Mouse (Mus musculus) Patski (cell line): ENCODE data around the gene Exoc5. TPM values are rescaled to one million over a fixed set of nuclear protein-coding genes. Genes with fewer than 3 reads are reported as not detected.
"Not testable (repeated sequence)": the region's sequence is repeated elsewhere in the genome, so short reads cannot be mapped to it uniquely, and the experiment has no call there.

Source experiments
- ATAC-seq: fragments of 100-300 bp; one replicate; pipeline ENCODE4 v1.8.0; 2021
- CTCF ChIA-PET: fragments of 350-600 bp; sonication (Branson Sonifier 250); formaldehyde crosslinking; loops from one replicate; lab custom pipeline; 2022; ENCODE audit warnings: inconsistent platforms; lab: Charles Lee
- POLR2A ChIA-PET: fragments of 350-600 bp; sonication (Branson Sonifier 250); formaldehyde crosslinking; loops from one replicate; lab custom pipeline; 2022; ENCODE audit warnings: antibody characterized with exemption, inconsistent platforms; lab: Charles Lee
- DNase-seq: peaks from one replicate; pipeline ENCODE4 v3.0.0-alpha.2; 2011; ENCODE audit warnings: low read depth, low spot score
- H3K27me3 ChIP-seq: fragments of 371-371 bp; one replicate; pipeline ENCODE4 v1.5.1; 2021
- CTCF ChIP-seq: fragments of 100-300 bp; IDR thresholded peaks from one replicate; pipeline ENCODE4 v1.5.1; 2021
- in situ Hi-C: fragments of 300-500 bp; cut with MboI; formaldehyde crosslinking; loops from 3 replicates; pipeline ENCODE4 v1.11.1; 2018; ENCODE audit warnings: low pct_unique_long_range_greater_than_20kb, mixed read lengths
- polyA plus RNA-seq: library from polyadenylated mRNA; unstranded; gene quantifications from one replicate; pipeline ENCODE4 v1.2.3, GENCODE M21; 2021

Exoc5 gene
- 38.4 TPM for polyA plus RNA-seq

- no peak for TF ChIP-seq CTCF
- H3K27me3 ChIP-seq: no peaks in the 10 kb centered on the region
- DNase-seq (peak; percentile 80), ATAC-seq (peak; percentile 93)
- in situ Hi-C loops: no loop called here
- POLR2A ChIA-PET: interaction anchor here (0.7 to 1.0 kb wide), 3 partner anchors 12 to 20 kb away, joined by 3 read pairs; no protein-coding TSS in a partner anchor
- CTCF ChIA-PET: no interaction called here
These were observed at the start of gene Exoc5 for GRCm38 (mm10) chr14:49066274-49066823. Gene Exoc5, minus strand, starts transcription at chr14:49066653.

DNA sequence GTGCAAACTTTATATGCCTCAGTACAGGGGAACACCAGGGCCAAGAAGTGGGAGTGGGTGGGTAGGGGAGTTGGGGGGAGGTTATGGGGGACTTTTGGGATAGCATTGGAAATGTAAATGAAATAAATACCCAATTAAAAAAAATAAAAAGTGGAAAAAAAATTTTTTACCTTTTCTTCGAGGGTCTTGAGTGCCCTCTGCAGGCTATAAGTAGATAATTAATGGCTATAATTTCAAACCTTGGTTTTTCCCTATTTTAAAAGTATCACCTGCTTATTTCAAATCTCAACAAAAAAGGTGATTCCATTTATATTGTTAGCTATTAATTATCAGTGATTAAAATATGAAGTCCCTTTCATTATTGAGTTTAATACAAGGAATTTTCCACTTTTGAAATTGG lies 25.3 kb upstream of the Exoc5 start:
- in situ Hi-C loops: not testable (repeated sequence)

DNA sequence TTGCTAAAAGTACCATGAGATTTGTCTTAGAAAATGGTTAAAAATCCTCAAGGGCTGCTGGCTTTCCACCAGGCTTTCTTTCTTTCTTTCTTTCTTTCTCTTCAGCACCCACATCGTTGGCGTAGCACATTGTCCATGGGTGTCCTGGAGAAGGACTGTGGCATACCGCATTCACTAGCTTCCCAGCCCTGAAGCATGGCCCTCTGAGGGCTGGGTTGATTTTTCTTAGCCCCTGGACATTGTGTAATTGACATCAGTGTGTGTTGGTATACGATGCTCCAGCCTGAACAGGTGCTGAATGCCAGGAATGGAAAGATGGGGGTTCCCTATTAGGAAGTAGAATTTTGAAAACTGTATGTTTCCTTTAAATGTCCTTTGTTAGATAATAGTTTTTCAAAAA lies 24.8 kb upstream of the Exoc5 start:
- in situ Hi-C loops: no loop called here

More for the DNA sequence above, 25.3 kb upstream of the Exoc5 start:
- peak; percentile 39 for TF ChIP-seq CTCF
- POLR2A ChIA-PET, H3K27me3 ChIP-seq, ATAC-seq, DNase-seq: not testable (repeated sequence)
- CTCF ChIA-PET: interaction anchor here (0.9 to 1.4 kb wide), 3 partner anchors 9 to 125 kb away, joined by 3 to 4 read pairs (median 4); no protein-coding TSS in a partner anchor

DNA sequence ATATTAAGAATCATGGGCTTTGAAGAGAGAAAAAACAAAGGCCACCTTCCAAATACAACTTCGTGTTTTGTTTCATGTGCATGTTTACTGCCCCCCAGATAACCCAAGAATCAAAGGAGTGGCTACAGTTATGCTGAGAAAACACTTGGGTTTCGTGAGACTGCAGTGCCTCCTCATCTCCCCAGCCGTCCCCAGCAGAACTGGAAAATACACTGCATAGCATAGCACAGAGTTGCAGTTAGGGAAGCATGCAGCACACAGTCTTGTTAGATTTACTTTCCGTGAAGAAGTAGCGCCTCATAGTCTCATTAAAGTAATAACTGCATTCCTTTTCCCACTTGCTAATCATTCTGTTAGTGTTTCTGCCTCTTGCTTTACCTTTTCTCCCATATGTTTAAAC lies 23.6 kb upstream of the Exoc5 start:
- no peaks in the 10 kb centered on the region for H3K27me3 ChIP-seq
- ChIA-PET CTCF (no interaction called here), POLR2A (no interaction called here)
- in situ Hi-C loops: no loop called here
- ATAC-seq: no peak
- no peak for TF ChIP-seq CTCF
- DNase-seq: no peak

More for the DNA sequence above, 24.8 kb upstream of the Exoc5 start:
- no peak for ATAC-seq
- no peak for TF ChIP-seq CTCF
- ChIA-PET POLR2A (no interaction called here), CTCF (interaction anchor here (0.9 to 1.4 kb wide), 3 partner anchors 9 to 124 kb away, joined by 3 to 4 read pairs (median 4); no protein-coding TSS in a partner anchor)
- H3K27me3 ChIP-seq: no peaks in the 10 kb centered on the region
- DNase-seq: no peak

DNA sequence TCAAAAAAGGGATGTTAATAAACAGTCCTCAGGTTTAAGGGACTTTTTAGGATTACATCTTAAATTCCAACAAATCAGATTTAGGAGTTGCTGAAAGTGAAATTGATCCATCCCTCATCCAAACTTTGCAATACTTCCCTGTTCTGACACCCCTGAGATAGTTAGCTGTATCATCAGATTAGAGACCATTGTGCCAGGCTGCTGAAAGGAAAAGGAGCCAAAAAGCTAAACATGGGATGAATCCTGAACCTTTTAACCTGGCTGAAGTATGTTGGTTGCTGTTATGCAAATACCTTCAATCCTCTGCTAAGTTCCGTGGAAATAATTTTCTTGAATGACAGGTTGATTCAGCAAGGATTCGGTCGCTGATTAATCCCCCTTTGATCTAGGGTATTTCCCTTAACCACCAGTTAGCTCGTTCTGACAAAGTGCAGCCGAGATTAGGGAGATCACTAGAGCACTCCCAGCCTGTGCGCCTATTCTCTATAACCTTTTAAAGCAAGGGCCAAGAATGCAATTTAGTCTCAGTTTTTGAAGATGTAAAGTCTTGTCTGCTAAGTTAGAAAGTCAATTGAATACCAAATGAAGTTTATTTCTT lies 23.1 kb upstream of the Exoc5 start:
- CTCF ChIA-PET: no interaction called here

DNA sequence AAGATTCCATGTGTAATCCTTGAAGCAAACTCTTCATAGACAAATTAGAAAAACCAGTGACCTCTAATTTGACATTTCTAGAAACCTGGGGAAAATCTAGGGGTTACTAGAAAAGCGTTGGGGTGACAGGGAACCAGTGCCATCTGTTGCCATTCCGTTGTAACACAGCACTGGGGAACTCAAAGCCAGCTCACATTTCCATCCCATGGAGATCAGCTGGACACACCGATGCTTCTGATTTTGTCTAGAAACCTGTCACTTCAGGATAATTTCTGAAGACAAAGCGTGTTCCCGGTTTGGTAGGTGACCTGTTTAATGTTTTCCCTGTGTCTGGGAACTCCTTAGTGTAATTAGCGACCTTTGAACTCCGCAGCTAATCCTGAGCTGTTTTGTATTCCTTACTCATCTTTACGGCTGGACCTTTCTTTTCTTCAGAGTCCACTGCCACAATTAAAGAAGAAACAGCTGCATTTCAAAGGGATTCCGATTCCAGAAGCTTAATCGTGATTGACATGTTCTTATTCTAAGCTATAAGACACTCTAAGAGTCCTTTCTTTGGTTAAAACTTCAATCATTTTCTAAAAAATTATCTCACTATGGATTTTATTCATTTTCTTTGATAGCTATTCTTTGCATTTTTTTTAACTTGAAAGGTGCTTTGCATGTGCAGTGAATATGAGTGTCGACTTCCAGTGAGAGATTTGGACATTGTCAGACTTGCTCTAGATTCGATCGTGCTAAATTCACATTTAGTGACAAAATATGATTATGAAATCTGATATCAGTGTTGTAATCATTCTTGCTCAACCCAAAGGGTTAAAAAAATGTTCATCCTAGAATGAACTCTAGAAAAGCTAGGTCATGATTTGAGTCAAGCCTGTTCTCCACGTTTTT lies 21.9 kb upstream of the Exoc5 start:
- in situ Hi-C loops: no loop called here
- no peak for DNase-seq
- no peaks in the 10 kb centered on the region for H3K27me3 ChIP-seq
- ChIA-PET CTCF (no interaction called here), POLR2A (no interaction called here)
- no peak for ATAC-seq
- TF ChIP-seq CTCF: no peak

More for the DNA sequence above, 23.1 kb upstream of the Exoc5 start:
- TF ChIP-seq CTCF: no peak
- no peak for DNase-seq
- H3K27me3 ChIP-seq: no peaks in the 10 kb centered on the region
- POLR2A ChIA-PET: no interaction called here
- ATAC-seq: no peak
- in situ Hi-C loops: no loop called here

DNA sequence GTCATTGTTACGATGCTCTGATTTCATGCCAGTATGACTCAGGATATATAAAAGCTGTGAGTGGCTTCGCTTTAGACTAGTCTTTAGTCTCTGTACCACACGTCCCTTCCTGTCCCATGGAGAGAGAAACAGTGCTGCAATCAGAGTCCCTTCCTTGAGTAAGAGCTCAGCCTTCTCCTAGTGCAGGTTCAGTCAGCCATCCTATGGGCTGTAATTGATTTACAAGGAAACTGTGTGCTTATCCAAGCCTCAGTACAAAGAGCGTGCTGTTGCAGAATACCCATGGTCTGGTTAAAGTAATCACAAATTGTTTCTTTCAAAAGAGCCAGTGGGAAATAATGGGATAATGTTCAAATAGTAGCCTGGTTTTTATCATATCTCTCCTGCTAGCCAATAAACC lies 20.1 kb upstream of the Exoc5 start:
- no peak for DNase-seq
- no peak for TF ChIP-seq CTCF
- in situ Hi-C loops: no loop called here
- POLR2A ChIA-PET: interaction anchor here (1.1 kb wide), 1 partner anchor 20 kb away, joined by 3 read pairs; the partner anchor contains the start of gene Ap5m1
- H3K27me3 ChIP-seq: no peaks in the 10 kb centered on the region
- ATAC-seq: peak; percentile 71
- CTCF ChIA-PET: interaction anchor here (1.2 kb wide), 1 partner anchor 22 kb away, joined by 3 read pairs; no protein-coding TSS in a partner anchor

GRCm38 (mm10) chr14:49078820-49079219 lies 12.4 kb upstream of the Exoc5 start:
- ATAC-seq (peak; percentile 39), DNase-seq (no peak)
- TF ChIP-seq CTCF: no peak
- ChIA-PET CTCF (no interaction called here), POLR2A (no interaction called here)
- in situ Hi-C loops: no loop called here
- H3K27me3 ChIP-seq: no peaks in the 10 kb centered on the region

GRCm38 (mm10) chr14:49074361-49074760 lies 7.9 kb upstream of the Exoc5 start:
- no peak for DNase-seq
- in situ Hi-C loops: no loop called here
- no peaks in the 10 kb centered on the region for H3K27me3 ChIP-seq
- no peak for ATAC-seq
- ChIA-PET CTCF (interaction anchor here (1.2 kb wide), 1 partner anchor 45 kb away, joined by 4 read pairs; no protein-coding TSS in a partner anchor), POLR2A (no interaction called here)
- no peak for TF ChIP-seq CTCF

DNA sequence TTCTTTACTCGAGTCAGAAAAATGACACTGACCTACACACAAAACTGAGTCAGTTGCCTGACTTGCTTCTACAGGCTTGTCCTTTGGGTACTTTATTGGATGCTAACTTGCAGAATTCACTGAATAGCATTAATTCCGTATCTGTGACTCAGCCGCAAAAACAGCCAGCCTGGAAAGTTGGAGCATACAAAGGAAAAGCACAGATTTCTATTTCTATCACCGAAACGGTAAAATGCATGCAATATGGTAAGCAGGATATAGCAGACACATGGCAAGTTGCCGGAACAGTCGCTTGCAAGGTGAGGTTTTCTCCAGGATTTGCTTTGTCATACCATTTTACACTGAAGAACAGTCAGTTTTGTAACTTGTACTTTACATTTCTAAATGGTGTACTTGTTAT lies 7.4 kb upstream of the Exoc5 start:
- ChIA-PET POLR2A (no interaction called here), CTCF (interaction anchor here (1.2 kb wide), 1 partner anchor 45 kb away, joined by 4 read pairs; no protein-coding TSS in a partner anchor)
- H3K27me3 ChIP-seq: no peaks in the 10 kb centered on the region
- DNase-seq (no peak), ATAC-seq (no peak)
- TF ChIP-seq CTCF: no peak
- in situ Hi-C loops: no loop called here
